Mouse (Mus musculus) heart, embryonic 12.5 days (tissue): Measurements from ENCODE around the gene Dapk1. TPM values are rescaled to one million over a fixed set of nuclear protein-coding genes. Genes with fewer than 3 reads are reported as not detected.

ENCODE experiments used
- ATAC-seq: fragments of 200-750 bp; cut with Nextera tagmentation; 2 replicates; pipeline ENCODE4 v1.8.0; 2017; ENCODE audit warnings: moderate TSS enrichment, moderate library complexity; ENCODE audit not compliant: insufficient number of reproducible peaks, low FRiP score
- H3K27ac ChIP-seq: fragments of 300-500 bp; sonication (generic); 2 replicates; pipeline ENCODE4 v1.5.1; 2016; ENCODE audit warnings: mild to moderate bottlenecking, moderate library complexity; ENCODE audit not compliant: poor library complexity, severe bottlenecking
- H3K27me3 ChIP-seq: fragments of 300-500 bp; sonication (generic); replicated peaks from 2 replicates; pipeline ENCODE4 v1.6.1; 2016; ENCODE audit warnings: mild to moderate bottlenecking, moderate library complexity
- H3K36me3 ChIP-seq: fragments of 300-500 bp; sonication (generic); 2 replicates; pipeline ENCODE4 v1.6.1; 2016; ENCODE audit warnings: mild to moderate bottlenecking, moderate library complexity
- H3K4me1 ChIP-seq: fragments of 300-500 bp; sonication (generic); replicated peaks from 2 replicates; pipeline ENCODE4 v1.6.1; 2016; ENCODE audit warnings: mild to moderate bottlenecking
- H3K4me2 ChIP-seq: fragments of 300-500 bp; sonication (generic); 2 replicates; pipeline ENCODE4 v1.6.1; 2016; ENCODE audit warnings: mild to moderate bottlenecking, moderate library complexity
- H3K4me3 ChIP-seq: fragments of 300-500 bp; sonication (generic); 2 replicates; pipeline ENCODE4 v1.5.1; 2016; ENCODE audit warnings: mild to moderate bottlenecking
- H3K9ac ChIP-seq: fragments of 300-500 bp; sonication (generic); 2 replicates; pipeline ENCODE4 v1.6.1; 2016; ENCODE audit warnings: mild to moderate bottlenecking, moderate library complexity
- H3K9me3 ChIP-seq: fragments of 300-500 bp; sonication (generic); replicated peaks from 2 replicates; pipeline ENCODE4 v1.6.1; 2016; ENCODE audit warnings: mild to moderate bottlenecking, moderate library complexity
- WGBS: fragments of 180-500 bp; shearing (Covaris S2); methylation state at CpG from one replicate; pipeline ENCODE4 v1.1.7; 2016; 5-methylcytosine and 5-hydroxymethylcytosine counted together
- polyA plus RNA-seq: library from polyadenylated mRNA; unstranded; fragments of >200 nt; fragmentation: Nextera tagmentation; extraction: Ambion mirVana; gene quantifications from 2 replicates; pipeline ENCODE4 v1.2.1, GENCODE M21; 2016

Gene Dapk1
- polyA plus RNA-seq, 1 experiment from 2014 or later, result 12.5 TPM

GRCm38 (mm10) chr13:60757292-60757691 is 155.5 kb downstream of the Dapk1 start:
- H3K9me3 ChIP-seq, result no peaks in the 10 kb centered on the region
- no peak overlapping the region for H3K4me3 ChIP-seq
- no peak overlapping the region for H3K4me2 ChIP-seq
- no peak overlapping the region for H3K27ac ChIP-seq
- 82% methylated on average over 13 of the region's 13 CpGs for WGBS
- no peak for ATAC-seq
- no peaks in the 10 kb centered on the region for H3K27me3 ChIP-seq
- no peak overlapping the region for H3K9ac ChIP-seq
- no peaks in the 10 kb centered on the region for H3K4me1 ChIP-seq
- peaks cover 31% of the 10 kb centered on the region for H3K36me3 ChIP-seq

- no peak overlapping the region for H3K4me3 ChIP-seq
- 41% methylated on average over 6 of the region's 6 CpGs for WGBS
- H3K4me2 ChIP-seq, result no peak overlapping the region
- H3K27ac ChIP-seq, result no peak overlapping the region
- H3K36me3 ChIP-seq, result peaks cover 22% of the 10 kb centered on the region
- H3K4me1 ChIP-seq, result no peaks in the 10 kb centered on the region
- ATAC-seq, result no peak
- no peak overlapping the region for H3K9ac ChIP-seq
- H3K27me3 ChIP-seq, result no peaks in the 10 kb centered on the region
- no peaks in the 10 kb centered on the region for H3K9me3 ChIP-seq
Observed at GRCm38 (mm10) chr13:60759136-60759535, 157.4 kb downstream of the Dapk1 start.

- Histone ChIP-seq H3K9me3 (no peaks in the 10 kb centered on the region), H3K27me3 (no peaks in the 10 kb centered on the region)
- WGBS, result 87% methylated on average over 12 of the region's 12 CpGs
Observed at GRCm38 (mm10) chr13:60760392-60760791, 158.6 kb downstream of the Dapk1 start.

GRCm38 (mm10) chr13:60761161-60761560 is 159.4 kb downstream of the Dapk1 start:
- H3K9ac ChIP-seq, result no peak overlapping the region
- WGBS, result 90% methylated on average over 17 of the region's 17 CpGs
- H3K9me3 ChIP-seq, result no peaks in the 10 kb centered on the region
- H3K4me2 ChIP-seq, result no peak overlapping the region
- no peak for ATAC-seq
- no peak overlapping the region for H3K27ac ChIP-seq
- H3K4me1 ChIP-seq, result no peaks in the 10 kb centered on the region
- H3K36me3 ChIP-seq, result peaks cover 21% of the 10 kb centered on the region
- no peak overlapping the region for H3K4me3 ChIP-seq
- H3K27me3 ChIP-seq, result no peaks in the 10 kb centered on the region

More at GRCm38 (mm10) chr13:60760392-60760791, 158.6 kb downstream of the Dapk1 start:
- Histone ChIP-seq H3K4me2 (no peak overlapping the region), H3K9ac (no peak overlapping the region), H3K27ac (no peak overlapping the region), H3K4me3 (no peak overlapping the region), H3K36me3 (peaks cover 21% of the 10 kb centered on the region), H3K4me1 (no peaks in the 10 kb centered on the region)
- no peak for ATAC-seq

GRCm38 (mm10) chr13:60780534-60780933 is 178.8 kb downstream of the Dapk1 start:
- no peak overlapping the region for H3K9ac ChIP-seq
- no peak overlapping the region for H3K4me3 ChIP-seq
- no peak overlapping the region for H3K4me2 ChIP-seq
- H3K36me3 ChIP-seq, result no peaks in the 10 kb centered on the region
- ATAC-seq, result no peak
- H3K9me3 ChIP-seq, result no peaks in the 10 kb centered on the region
- WGBS, result 79% methylated on average over 3 of the region's 3 CpGs
- H3K27me3 ChIP-seq, result no peaks in the 10 kb centered on the region
- no peak overlapping the region for H3K27ac ChIP-seq
- H3K4me1 ChIP-seq, result no peaks in the 10 kb centered on the region

- H3K4me2 ChIP-seq, result no peak overlapping the region
- WGBS, result 84% methylated on average over 7 of the region's 7 CpGs
- ATAC-seq, result no peak
- H3K36me3 ChIP-seq, result no peaks in the 10 kb centered on the region
- H3K4me1 ChIP-seq, result no peaks in the 10 kb centered on the region
- no peak overlapping the region for H3K4me3 ChIP-seq
- H3K9ac ChIP-seq, result no peak overlapping the region
- H3K27ac ChIP-seq, result no peak overlapping the region
- H3K9me3 ChIP-seq, result no peaks in the 10 kb centered on the region
- no peaks in the 10 kb centered on the region for H3K27me3 ChIP-seq
Observed at GRCm38 (mm10) chr13:60783301-60783700, 181.6 kb downstream of the Dapk1 start.

GRCm38 (mm10) chr13:60786264-60786663 is 184.5 kb downstream of the Dapk1 start, which contains the start of gene BC051665:
BC051665 (minus strand) TSS chr13:60786364.
- Histone ChIP-seq H3K27ac (no peak within 1 kb of the TSS), H3K4me2 (no peak within 1 kb of the TSS), H3K36me3 (no peaks in the 10 kb centered on the region), H3K4me3 (no peak within 1 kb of the TSS), H3K27me3 (no peaks in the 10 kb centered on the region), H3K9ac (no peak within 1 kb of the TSS), H3K9me3 (no peaks in the 10 kb centered on the region), H3K4me1 (no peaks in the 10 kb centered on the region)
- ATAC-seq, result no peak

GRCm38 (mm10) chr13:60789466-60789865 is 187.7 kb downstream of the Dapk1 start:
- H3K4me3 ChIP-seq, result no peak overlapping the region
- no peak for ATAC-seq
- no peaks in the 10 kb centered on the region for H3K36me3 ChIP-seq
- no peaks in the 10 kb centered on the region for H3K27me3 ChIP-seq
- no peak overlapping the region for H3K4me2 ChIP-seq
- no peak overlapping the region for H3K9ac ChIP-seq
- H3K27ac ChIP-seq, result no peak overlapping the region
- no peaks in the 10 kb centered on the region for H3K9me3 ChIP-seq
- H3K4me1 ChIP-seq, result no peaks in the 10 kb centered on the region
- WGBS, result 58% methylated on average over 1 of the region's 1 CpGs

- Histone ChIP-seq H3K27me3 (no peaks in the 10 kb centered on the region), H3K9me3 (no peaks in the 10 kb centered on the region), H3K4me1 (no peaks in the 10 kb centered on the region), H3K27ac (no peak within 1 kb of the TSS), H3K36me3 (no peaks in the 10 kb centered on the region), H3K9ac (no peak within 1 kb of the TSS), H3K4me3 (no peak within 1 kb of the TSS), H3K4me2 (no peak within 1 kb of the TSS)
- ATAC-seq, result no peak
- 43% methylated on average over 1 of the region's 1 CpGs for WGBS
Observed at GRCm38 (mm10) chr13:60802749-60803148, 201.0 kb downstream of the Dapk1 start, which contains the start of gene Ctsll3. Ctsll3 (minus strand) TSS chr13:60802849.

- no peak overlapping the region for H3K9ac ChIP-seq
- H3K27ac ChIP-seq, result no peak overlapping the region
- no peaks in the 10 kb centered on the region for H3K27me3 ChIP-seq
- H3K4me1 ChIP-seq, result no peaks in the 10 kb centered on the region
- H3K4me2 ChIP-seq, result no peak overlapping the region
- no peak for ATAC-seq
- H3K36me3 ChIP-seq, result no peaks in the 10 kb centered on the region
- WGBS, result 48% methylated on average over 2 of the region's 2 CpGs
- no peak overlapping the region for H3K4me3 ChIP-seq
- H3K9me3 ChIP-seq, result no peaks in the 10 kb centered on the region
Observed at GRCm38 (mm10) chr13:60809690-60810089, 207.9 kb downstream of the Dapk1 start.

- 61% methylated on average over 6 of the region's 6 CpGs for WGBS
- H3K9me3 ChIP-seq, result no peaks in the 10 kb centered on the region
Observed at GRCm38 (mm10) chr13:60812768-60813167, 211.0 kb downstream of the Dapk1 start.

More at GRCm38 (mm10) chr13:60812768-60813167, 211.0 kb downstream of the Dapk1 start:
- no peaks in the 10 kb centered on the region for H3K27me3 ChIP-seq
- ATAC-seq, result no peak
- H3K4me1 ChIP-seq, result no peaks in the 10 kb centered on the region
- H3K9ac ChIP-seq, result no peak overlapping the region
- H3K4me3 ChIP-seq, result no peak overlapping the region
- H3K27ac ChIP-seq, result no peak overlapping the region
- H3K36me3 ChIP-seq, result no peaks in the 10 kb centered on the region
- H3K4me2 ChIP-seq, result no peak overlapping the region
